In the genomic region with DNA sequence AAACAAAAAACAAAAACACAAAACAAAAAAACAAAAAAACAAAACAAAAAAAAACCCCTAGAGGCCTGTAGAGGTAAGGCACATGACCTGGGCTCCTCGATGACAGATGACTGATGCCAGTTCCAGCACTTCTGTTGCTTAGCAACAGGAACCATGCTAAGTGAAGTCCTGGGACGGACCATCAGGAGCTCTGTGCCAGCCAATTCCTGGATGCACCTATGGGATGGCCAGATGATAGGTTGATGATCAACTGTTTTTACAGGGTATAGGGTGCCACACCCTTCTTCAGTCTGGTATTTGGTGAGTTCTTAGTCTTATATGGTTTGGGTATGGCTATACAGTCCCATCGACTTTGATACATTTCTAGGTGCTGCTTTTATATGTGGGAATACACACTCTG, we compare ENCODE assay signal across 21 mouse cellular contexts.
A peak's percentile ranks its signal among the peaks of the same experiment; 100 is the strongest.
DNase-seq lines count a peak whose midpoint lies in the region; ATAC-seq and TF ChIP-seq lines count a peak whose summit lies in the region.
"Had no signal": no experiment of that assay in that cellular context is flagged by ENCODE, and none has a peak within 500 bp of the region (broad histone marks: within the 10 kb centered on the region; RNA-seq: fewer than 3 reads in every experiment).

No protein-coding gene starts in this region.

- ATAC-seq in forebrain, embryonic 14.5 days: no peak
- ATAC-seq in stomach, postnatal 0 days (ENCODE audit: low FRiP score, low TSS enrichment): no peak
- ATAC-seq: liver, embryonic 12.5 days had no signal

- H3K27me3 ChIP-seq in forebrain, embryonic 14.5 days (replicated peaks; ENCODE audit: control insufficient read depth, insufficient read depth, low read length): no peaks in the 10 kb centered on the region
- no peaks in the 10 kb centered on the region for H3K27me3 ChIP-seq in forebrain, embryonic 10.5 days (ENCODE audit: poor library complexity, severe bottlenecking)
- H3K27me3 ChIP-seq in stomach, postnatal 0 days (ENCODE audit: control insufficient read depth, insufficient read depth, low read length): no peaks in the 10 kb centered on the region
- H3K27me3 ChIP-seq: embryonic facial prominence, embryonic 15.5 days; limb, embryonic 12.5 days; liver, embryonic 12.5 days had no signal

- no peak for TF ChIP-seq CTCF in stomach, postnatal 0 days (IDR thresholded peaks at IDR 0.05; ENCODE audit: low read depth)

- H3K36me3 ChIP-seq in forebrain, embryonic 14.5 days (ENCODE audit: control insufficient read depth, insufficient read depth, low read length): no peaks in the 10 kb centered on the region
- no peaks in the 10 kb centered on the region for H3K36me3 ChIP-seq in forebrain, embryonic 10.5 days (replicated peaks)
- no peaks in the 10 kb centered on the region for H3K36me3 ChIP-seq in stomach, postnatal 0 days (ENCODE audit: control insufficient read depth, insufficient read depth, low read length)
- H3K36me3 ChIP-seq: embryonic facial prominence, embryonic 15.5 days; heart, embryonic 13.5 days; limb, embryonic 12.5 days; liver, embryonic 12.5 days had no signal

- no peak overlapping the region for H3K27ac ChIP-seq in forebrain, embryonic 14.5 days (ENCODE audit: low read depth, low read length)
- H3K27ac ChIP-seq in forebrain, embryonic 10.5 days: no peak overlapping the region
- no peak overlapping the region for H3K27ac ChIP-seq in stomach, postnatal 0 days (replicated peaks)
- H3K27ac ChIP-seq: embryonic facial prominence, embryonic 15.5 days; heart, embryonic 13.5 days; limb, embryonic 12.5 days; liver, embryonic 12.5 days had no signal

- H3K4me2 ChIP-seq in forebrain, embryonic 14.5 days (ENCODE audit: low read length): no peak overlapping the region
- H3K4me2 ChIP-seq in stomach, postnatal 0 days (replicated peaks; ENCODE audit: low read depth): no peak overlapping the region
- H3K4me2 ChIP-seq: embryonic facial prominence, embryonic 15.5 days; heart, embryonic 13.5 days; limb, embryonic 12.5 days; liver, embryonic 12.5 days had no signal

- no peak overlapping the region for H3K9ac ChIP-seq in forebrain, embryonic 14.5 days (ENCODE audit: low read length)
- H3K9ac ChIP-seq in stomach, postnatal 0 days (ENCODE audit: low read length): no peak overlapping the region
- H3K9ac ChIP-seq: embryonic facial prominence, embryonic 15.5 days; heart, embryonic 13.5 days; limb, embryonic 12.5 days; liver, embryonic 12.5 days had no signal

- H3K4me3 ChIP-seq in forebrain, embryonic 14.5 days (ENCODE audit: low read depth, low read length): no peak overlapping the region
- H3K4me3 ChIP-seq in forebrain, embryonic 10.5 days: no peak overlapping the region
- H3K4me3 ChIP-seq in stomach, postnatal 0 days (ENCODE audit: low read depth, low read length): no peak overlapping the region
- H3K4me3 ChIP-seq: embryonic facial prominence, embryonic 15.5 days; heart, embryonic 13.5 days; limb, embryonic 12.5 days; liver, embryonic 12.5 days; myocyte had no signal

- peak; percentile 39 for DNase-seq in forebrain, embryonic 14.5 days (ENCODE audit: low spot score)
- DNase-seq in forebrain, embryonic 10.5 days (ENCODE audit: extremely low spot score, low spot score): no peak
- peak; percentile 5 for DNase-seq in left cerebral cortex, postnatal 4 days
- no peak for DNase-seq in left cerebral cortex, postnatal 36 days (ENCODE audit: low spot score in 2 of 2)
- peak; percentile 30 for DNase-seq in MN1 (ENCODE audit: low spot score)
- peak; percentile 11 for DNase-seq in ZHBTc4 (ENCODE audit: low read depth, low spot score)
- no peak for DNase-seq in stomach, postnatal 0 days (ENCODE audit: low spot score)
- DNase-seq: adrenal gland, postnatal 14 days; cerebellum, adult 18-20 months; gastrocnemius, postnatal 14 days; heart, adult 18-20 months; kidney, adult 18-20 months; kidney, postnatal 14 days; lung, adult 2 months; right cerebral cortex, adult 18-20 months; thymus, postnatal 25 days had no signal

- 48% methylated on average over 3 of the region's 3 CpGs for WGBS in forebrain, embryonic 14.5 days
- WGBS in forebrain, embryonic 10.5 days: 52% methylated on average over 3 of the region's 3 CpGs
- 41% methylated on average over 3 of the region's 3 CpGs for WGBS in stomach, postnatal 0 days

- no peak for TF ChIP-seq EP300 in stomach, postnatal 0 days (optimal IDR thresholded peaks at IDR 0.05)

- intact Hi-C loops in left cerebral cortex, postnatal 4 days (cut with DNase I): no loop called here
- intact Hi-C loops in left cerebral cortex, postnatal 36 days (cut with DNase I): no loop called here

- no peaks in the 10 kb centered on the region for H3K9me3 ChIP-seq in forebrain, embryonic 14.5 days (replicated peaks; ENCODE audit: control insufficient read depth, low read length)
- no peaks in the 10 kb centered on the region for H3K9me3 ChIP-seq in forebrain, embryonic 10.5 days
- no peaks in the 10 kb centered on the region for H3K9me3 ChIP-seq in stomach, postnatal 0 days (ENCODE audit: control insufficient read depth, low read length)
- H3K9me3 ChIP-seq: embryonic facial prominence, embryonic 15.5 days; heart, embryonic 13.5 days; limb, embryonic 12.5 days; liver, embryonic 12.5 days had no signal

- H3K4me1 ChIP-seq in forebrain, embryonic 14.5 days (ENCODE audit: control insufficient read depth, insufficient read depth, low read length): no peaks in the 10 kb centered on the region
- H3K4me1 ChIP-seq in forebrain, embryonic 10.5 days: peaks cover 5% of the 10 kb centered on the region
- no peaks in the 10 kb centered on the region for H3K4me1 ChIP-seq in stomach, postnatal 0 days (replicated peaks; ENCODE audit: control insufficient read depth, insufficient read depth)
- H3K4me1 ChIP-seq: embryonic facial prominence, embryonic 15.5 days; heart, embryonic 13.5 days; liver, embryonic 12.5 days had no signal

Comparison
In these comparisons a context has a peak if more than half of its experiments do, and no peak if none do; other contexts are left out.
1. DNase-seq: peak in forebrain, embryonic 14.5 days (single experiment), left cerebral cortex, postnatal 4 days (single experiment), MN1 (single experiment) and ZHBTc4 (single experiment); none in forebrain, embryonic 10.5 days (single experiment), left cerebral cortex, postnatal 36 days (0 of 2) and stomach, postnatal 0 days (single experiment).